Mouse (Mus musculus): ENCODE data around the gene Heyl.

GRCm38 (mm10) chr4:123286790-123287189, 53.4 kb downstream of the Heyl start:
- no peak for TF ChIP-seq POLR2A (IDR thresholded peaks at IDR 0.05; ENCODE audit: insufficient read length, low read depth)
- TF ChIP-seq CEBPB (IDR thresholded peaks at IDR 0.05; ENCODE audit: insufficient read depth, poor library complexity, severe bottlenecking), result no peak
- no peak for TF ChIP-seq TCF12 (IDR thresholded peaks at IDR 0.05; ENCODE audit: insufficient read depth, poor library complexity, severe bottlenecking)
- no peak for TF ChIP-seq E2F4 (IDR thresholded peaks at IDR 0.05; ENCODE audit: insufficient read depth)
- TF ChIP-seq USF1 (IDR thresholded peaks at IDR 0.05; ENCODE audit: low read depth), result no peak
- TF ChIP-seq POLR2AphosphoS2 (IDR thresholded peaks at IDR 0.05; ENCODE audit: insufficient read length, low read depth), result no peak
- no peak for TF ChIP-seq TCF3 (IDR thresholded peaks at IDR 0.05; ENCODE audit: insufficient read length, low read depth)
- no peak for TF ChIP-seq MAX (IDR thresholded peaks at IDR 0.05; ENCODE audit: low read depth)
- TF ChIP-seq REST (IDR thresholded peaks at IDR 0.05; ENCODE audit: insufficient read depth, insufficient read length), result no peak
